Mouse (Mus musculus) cerebellum, postnatal 36 days (tissue): ENCODE results near the gene Tysnd1.

ENCODE experiments used
- DNase-seq, 2 experiments: peaks; one replicate each; pipeline ENCODE4 v3.0.0; 2021 to 2022; ENCODE audit warnings: mixed read lengths in 2 of 2

The Tysnd1 gene

DNA sequence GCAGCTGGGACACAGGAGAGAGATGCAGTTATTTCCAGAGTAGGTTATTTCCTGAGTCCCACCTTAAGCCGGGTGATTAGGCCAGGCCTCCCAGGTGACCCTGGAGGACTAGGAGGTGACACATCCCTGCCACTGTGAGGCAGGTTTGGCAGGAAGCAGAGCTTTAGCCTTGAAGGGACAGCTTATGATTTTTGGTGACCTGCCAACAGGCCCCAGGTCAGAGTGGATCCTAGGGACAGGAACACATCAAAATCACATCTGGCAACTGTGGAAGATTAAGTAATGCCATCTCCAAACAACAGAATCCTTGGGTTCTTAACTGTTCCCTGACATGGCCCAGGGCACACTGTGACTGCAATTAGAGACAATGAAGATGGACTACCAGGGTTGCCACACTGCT is 46.0 kb downstream of the Tysnd1 start:
- no peak for DNase-seq

DNA sequence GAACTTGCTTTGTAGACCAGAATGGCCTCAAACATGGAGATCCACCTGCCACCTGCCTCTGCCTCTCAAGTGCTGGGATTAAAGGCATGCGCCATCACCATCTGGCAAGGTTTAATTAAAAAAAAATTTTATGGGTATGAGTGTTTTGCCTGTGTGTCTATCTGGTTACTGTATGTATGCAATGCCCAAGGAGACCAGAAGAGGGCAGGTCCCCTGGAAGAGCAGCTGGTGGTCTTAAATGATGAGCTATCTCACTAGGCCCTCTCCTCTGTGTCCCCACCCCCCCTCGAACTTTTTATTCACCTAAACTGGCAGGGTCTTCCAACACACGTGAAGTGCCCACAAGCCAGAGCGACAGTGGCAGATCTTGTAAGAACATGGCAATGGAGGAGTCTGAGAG is 46.6 kb downstream of the Tysnd1 start:
- no peak for DNase-seq

DNA sequence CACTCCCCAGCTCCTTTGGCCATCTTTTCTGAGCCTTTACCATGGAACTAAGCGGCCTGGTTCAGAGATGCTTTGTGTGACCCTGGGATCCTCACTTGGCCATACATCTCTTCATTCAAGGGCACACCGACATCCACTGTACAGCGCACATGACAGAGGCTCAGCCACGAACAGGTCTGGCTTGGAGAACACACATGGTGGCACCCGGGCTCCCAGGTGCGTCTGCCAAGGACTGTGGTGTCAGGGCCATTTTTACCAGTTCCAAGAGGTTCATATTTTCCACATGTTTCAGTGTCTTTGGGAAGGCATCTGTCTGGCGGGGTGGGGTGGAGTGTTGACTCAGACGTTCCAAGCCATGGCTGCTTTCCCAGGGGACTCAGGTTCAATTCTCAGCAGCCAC is 47.0 kb downstream of the Tysnd1 start:
- DNase-seq: no peak

DNA sequence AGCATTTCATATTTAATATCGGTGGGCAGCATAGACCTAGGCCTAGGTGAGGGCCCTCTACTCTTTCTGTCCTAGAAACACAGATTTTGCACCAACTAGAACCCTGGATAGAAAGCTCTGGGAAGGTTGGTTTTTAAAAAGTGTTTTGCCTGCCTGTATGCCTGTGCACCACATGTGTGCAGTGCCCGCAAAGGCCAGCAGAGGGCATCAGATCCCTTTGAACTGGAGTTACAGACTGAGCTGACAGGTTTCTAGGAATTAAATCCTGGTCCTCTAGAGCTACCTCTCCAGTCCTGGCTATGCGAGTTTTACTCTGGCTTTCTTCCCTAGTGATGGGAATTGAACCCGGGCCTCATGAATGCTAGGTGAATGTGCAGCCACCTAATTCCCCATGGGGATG is 49.8 kb downstream of the Tysnd1 start:
- peak in 1 of 2 experiments; percentile 13 for DNase-seq

DNA sequence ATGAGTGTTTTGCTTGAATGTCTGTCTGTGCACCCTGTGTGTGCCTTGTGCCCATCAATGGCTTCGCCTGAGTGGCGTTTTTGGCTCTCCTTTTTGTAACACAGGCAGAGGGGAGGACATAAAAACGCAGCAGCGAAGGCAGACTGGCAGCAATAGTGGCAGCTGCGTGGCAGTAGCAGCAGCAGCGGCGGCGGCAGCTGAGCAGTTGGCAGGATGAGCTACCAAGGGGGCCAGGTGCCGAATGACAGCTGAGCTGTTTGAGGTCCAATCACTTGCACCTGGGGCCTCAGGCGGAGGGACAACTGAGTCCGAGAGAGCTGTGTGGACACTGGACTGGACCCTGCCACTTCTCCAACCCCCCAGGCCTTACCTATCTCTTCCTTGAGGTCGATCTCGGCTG is 52.0 kb downstream of the Tysnd1 start:
- DNase-seq: no peak

DNA sequence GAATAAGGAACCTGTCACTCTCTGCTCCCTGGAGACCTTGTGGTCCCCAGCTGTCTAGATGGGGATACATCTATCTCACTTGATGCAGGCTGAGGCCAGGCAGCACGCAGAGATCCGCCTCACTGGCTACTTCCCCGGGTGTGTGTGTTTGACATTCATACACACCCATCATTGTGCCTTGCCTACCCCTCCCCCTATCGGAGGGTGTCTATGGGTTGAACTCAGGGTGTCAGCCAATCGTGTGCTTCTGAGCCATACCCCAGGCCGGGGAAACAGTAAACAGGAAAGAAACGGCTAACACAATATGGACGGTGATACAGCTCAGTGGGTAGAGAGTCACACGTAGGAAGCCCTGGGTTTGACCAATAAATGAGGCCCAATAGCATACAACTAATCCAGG is 54.7 kb downstream of the Tysnd1 start:
- DNase-seq: no peak

DNA sequence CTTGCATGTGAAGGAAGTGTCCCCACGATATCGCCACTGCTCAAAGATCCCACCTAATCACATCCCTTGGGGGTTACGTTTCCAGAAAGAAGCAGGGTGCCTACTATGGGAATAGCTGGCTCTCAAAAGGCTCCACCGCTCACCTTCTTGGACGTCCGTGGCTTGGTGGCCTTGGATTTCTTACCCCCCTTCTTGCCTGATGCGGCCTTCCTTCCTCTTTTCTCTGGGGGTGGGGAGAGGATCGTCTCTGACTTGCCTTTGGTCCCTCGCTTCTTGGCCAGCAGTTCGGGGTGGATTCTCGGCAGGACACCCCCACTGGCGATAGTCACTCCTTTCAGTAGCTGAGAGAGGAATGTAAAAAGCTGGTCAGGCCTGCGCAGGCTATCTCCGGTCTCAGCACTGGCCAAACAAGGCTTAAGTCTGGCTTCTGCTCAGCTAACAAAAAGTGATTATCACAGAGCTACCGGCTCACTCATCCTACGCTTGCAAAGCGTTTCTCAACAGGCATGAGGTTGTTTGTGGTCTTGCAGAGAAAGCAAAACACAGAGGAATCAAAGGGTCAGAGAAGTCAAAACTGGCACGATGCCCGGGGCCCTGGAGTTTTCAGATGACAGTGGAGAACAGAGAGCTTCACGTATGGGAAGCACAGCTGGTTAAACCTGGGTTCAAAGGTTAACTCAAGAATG is 56.4 kb downstream of the Tysnd1 start:
- no peak for DNase-seq
